Mouse (Mus musculus) gastrocnemius, adult 8-10 months (tissue): ENCODE data around the gene Klra10. TPM values are rescaled to one million over a fixed set of nuclear protein-coding genes. Genes with fewer than 3 reads are reported as not detected.
"Not testable (repeated sequence)": the region's sequence is repeated elsewhere in the genome, so short reads cannot be mapped to it uniquely, and the experiment has no call there.

Source experiments
- DNase-seq, 2 experiments: peaks; one replicate each; pipeline ENCODE4 v3.0.0; 2022; ENCODE audit warnings: low spot score in 2 of 2
- total RNA-seq, 4 experiments: library from RNA; stranded (reverse); gene quantifications; 2 replicates each; pipeline ENCODE4 v1.2.4; 2022

Gene Klra10
- not detected for total RNA-seq

DNA sequence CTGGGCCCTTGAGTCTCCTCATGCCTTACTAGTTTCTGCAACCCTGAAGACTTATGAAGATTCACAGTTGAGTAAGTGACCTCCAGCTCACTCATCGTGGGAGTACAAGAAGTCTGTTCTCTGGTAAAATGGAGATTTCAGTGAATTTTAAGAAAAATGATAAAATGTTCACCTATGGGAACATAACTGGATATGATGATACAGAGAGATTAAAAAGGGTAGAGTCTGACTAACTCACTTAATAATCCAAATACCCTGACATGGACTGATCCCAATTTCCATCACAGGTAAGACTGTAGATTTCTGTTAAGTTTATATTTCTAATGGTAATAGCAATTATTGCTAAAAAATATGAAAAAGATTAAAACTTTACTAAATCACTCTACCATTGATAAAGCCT is at the start of gene Klra10:
TSS of gene Klra10 (minus strand) at position 101 of the 400 bp plus-strand sequence.
- not testable (repeated sequence) for DNase-seq

- DNase-seq = no peak
Observed at GRCm38 (mm10) chr6:130287984-130288649, 6.4 kb upstream of the Klra10 start.

DNA sequence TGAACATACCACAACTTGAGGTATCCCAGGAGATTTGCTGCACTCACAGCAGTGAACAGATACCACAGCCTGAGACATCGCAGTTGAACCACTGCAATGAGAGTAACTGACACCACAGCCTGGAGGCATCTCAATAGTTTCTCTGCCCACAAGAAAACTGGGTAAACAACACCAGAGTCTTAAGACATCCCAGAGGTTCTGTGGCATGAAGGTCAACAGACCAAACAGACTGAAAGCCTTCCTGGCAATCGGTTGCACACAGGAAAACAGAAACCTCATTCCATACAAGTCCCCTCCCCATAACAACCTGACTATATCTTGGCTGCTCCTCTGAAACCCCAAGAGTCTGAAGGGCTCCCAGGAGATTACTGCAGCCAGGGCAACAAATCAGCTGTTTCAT is 26.4 kb downstream of the Klra10 start:
- DNase-seq = no peak

DNA sequence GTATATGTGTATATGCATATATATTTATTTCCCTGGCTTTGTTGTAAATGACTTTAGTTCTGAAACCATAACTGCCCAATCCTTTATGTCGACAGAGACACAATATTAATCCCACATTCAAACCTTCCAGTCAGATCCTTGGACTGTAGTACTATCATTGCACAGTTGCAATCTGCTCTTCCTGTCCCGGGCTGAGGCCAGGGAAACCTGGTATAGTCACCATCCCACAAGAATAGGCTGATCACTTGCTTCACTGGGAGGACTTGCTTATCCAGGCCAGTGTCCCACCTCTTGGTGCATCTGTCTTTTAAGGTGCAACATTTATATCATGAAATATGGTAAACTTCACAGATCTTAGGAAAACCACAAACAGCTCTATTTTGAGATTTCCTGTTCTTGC is 44.2 kb downstream of the Klra10 start:
- no peak for DNase-seq

- DNase-seq = no peak
Observed at GRCm38 (mm10) chr6:130236635-130237034, 45.1 kb downstream of the Klra10 start.

DNA sequence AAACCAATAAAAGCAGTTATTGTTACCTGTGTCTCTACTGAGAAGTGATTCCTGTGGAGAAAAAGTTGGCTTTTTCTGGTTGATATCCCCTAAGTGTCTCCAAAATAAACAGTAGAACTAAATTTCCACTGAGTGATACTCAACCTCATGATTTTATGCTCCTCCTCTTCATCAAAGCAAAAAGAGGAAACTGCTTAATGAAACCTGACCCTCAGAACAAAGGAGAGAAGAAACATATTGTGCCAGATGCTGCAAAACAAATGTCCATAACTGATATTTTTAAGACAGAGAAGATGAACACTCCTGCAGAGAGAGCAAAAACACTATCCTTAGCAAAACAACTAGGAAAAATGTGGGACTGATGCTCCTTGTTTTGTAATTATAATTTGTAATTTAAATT is 48.5 kb downstream of the Klra10 start, which contains the start of gene Klra7:
TSS of gene Klra7 (minus strand) at position 101 of the 400 bp plus-strand sequence.
- no peak for DNase-seq

Other genes with a start within 250 kb of the Klra10 start
- gene Klra4, start 214.7 kb downstream of the Klra10 start, total RNA-seq = not detected
- gene Klra8, start 152.0 kb downstream of the Klra10 start, total RNA-seq = under 1 TPM in 1 of 4 experiments, not detected in 3; 0.25 TPM
- gene Klra9, start 88.8 kb downstream of the Klra10 start, total RNA-seq = under 1 TPM; 0.29 to 0.45 (median 0.29) TPM
- gene Klra7, start 48.6 kb downstream of the Klra10 start, total RNA-seq = not detected
- not detected for gene Klra3, start 55.6 kb upstream of the Klra10 start, total RNA-seq
- not detected for gene Klra1, start 104.9 kb upstream of the Klra10 start, total RNA-seq